Mouse (Mus musculus) monocyte, adult 59 days (primary cell): ENCODE data around the gene Olfr16. TPM values are rescaled to one million over a fixed set of nuclear protein-coding genes. Genes with fewer than 3 reads are reported as not detected.

Experiments
- total RNA-seq, 2 experiments: library from RNA; stranded (reverse); gene quantifications; one replicate each; pipeline ENCODE4 v1.2.4; 2023

Olfr16 gene
- total RNA-seq, result not detected

GRCm38 (mm10) chr1:172950160-172950559, at the start of gene Olfr16:
TSS of gene Olfr16 (plus strand) at chr1:172950409.

Other genes with a start within 250 kb of the Olfr16 start
- gene Apcs, start 55.4 kb upstream of the Olfr16 start, total RNA-seq, result not detected
- gene Olfr1408, start 187.0 kb downstream of the Olfr16 start, total RNA-seq, result not detected
- not detected for gene Olfr1406, start 240.2 kb downstream of the Olfr16 start, total RNA-seq
- not detected for gene Olfr218, start 247.4 kb downstream of the Olfr16 start, total RNA-seq